Mouse (Mus musculus): ENCODE results near the gene Olfr1214.

The Olfr1214 gene

GRCm38 (mm10) chr2:88992553-88992952, at the start of gene Olfr1214:
TSS of gene Olfr1214 (minus strand) at chr2:88992653.
- no peak for DNase-seq (ENCODE audit: low read depth)

GRCm38 (mm10) chr2:89031965-89032364, 39.5 kb upstream of the Olfr1214 start, which contains the start of gene Olfr1217:
TSS of gene Olfr1217 (minus strand) at chr2:89032065.
- no peak for DNase-seq (ENCODE audit: low read depth)

GRCm38 (mm10) chr2:89021436-89021835, 29.0 kb upstream of the Olfr1214 start:
- peak; percentile 81 for DNase-seq (ENCODE audit: low read depth)

GRCm38 (mm10) chr2:89018240-89018639, 25.8 kb upstream of the Olfr1214 start, which contains the start of gene Olfr1216:
TSS of gene Olfr1216 (minus strand) at chr2:89018340.
- DNase-seq (ENCODE audit: low read depth), result no peak

- no peak for DNase-seq (ENCODE audit: low read depth)
Measured at GRCm38 (mm10) chr2:89006873-89007272, 14.4 kb upstream of the Olfr1214 start, which contains the start of gene Olfr1215. TSS of gene Olfr1215 (minus strand) at chr2:89006973.

GRCm38 (mm10) chr2:88980181-88980580, 12.3 kb downstream of the Olfr1214 start, which contains the start of gene Gm13762:
TSS of gene Gm13762 (minus strand) at chr2:88980281.
- DNase-seq (ENCODE audit: low read depth), result no peak

GRCm38 (mm10) chr2:88953669-88954068, 38.8 kb downstream of the Olfr1214 start, which contains the start of gene Olfr1212:
TSS of gene Olfr1212 (plus strand) at chr2:88953969.
- no peak for DNase-seq (ENCODE audit: low read depth)

GRCm38 (mm10) chr2:88938011-88938410, 54.4 kb downstream of the Olfr1214 start, which contains the start of gene Olfr1211:
TSS of gene Olfr1211 (minus strand) at chr2:88938111.
- no peak for DNase-seq (ENCODE audit: low read depth)
